Mouse (Mus musculus): ENCODE results near the gene Tjp2.
"Not testable (repeated sequence)": the region's sequence is repeated elsewhere in the genome, so short reads cannot be mapped to it uniquely, and the experiment has no call there.

The Tjp2 gene

GRCm38 (mm10) chr19:24134991-24135390, 89.8 kb downstream of the Tjp2 start:
- in situ Hi-C loops (cut with MboI, MseI): no loop called here

DNA sequence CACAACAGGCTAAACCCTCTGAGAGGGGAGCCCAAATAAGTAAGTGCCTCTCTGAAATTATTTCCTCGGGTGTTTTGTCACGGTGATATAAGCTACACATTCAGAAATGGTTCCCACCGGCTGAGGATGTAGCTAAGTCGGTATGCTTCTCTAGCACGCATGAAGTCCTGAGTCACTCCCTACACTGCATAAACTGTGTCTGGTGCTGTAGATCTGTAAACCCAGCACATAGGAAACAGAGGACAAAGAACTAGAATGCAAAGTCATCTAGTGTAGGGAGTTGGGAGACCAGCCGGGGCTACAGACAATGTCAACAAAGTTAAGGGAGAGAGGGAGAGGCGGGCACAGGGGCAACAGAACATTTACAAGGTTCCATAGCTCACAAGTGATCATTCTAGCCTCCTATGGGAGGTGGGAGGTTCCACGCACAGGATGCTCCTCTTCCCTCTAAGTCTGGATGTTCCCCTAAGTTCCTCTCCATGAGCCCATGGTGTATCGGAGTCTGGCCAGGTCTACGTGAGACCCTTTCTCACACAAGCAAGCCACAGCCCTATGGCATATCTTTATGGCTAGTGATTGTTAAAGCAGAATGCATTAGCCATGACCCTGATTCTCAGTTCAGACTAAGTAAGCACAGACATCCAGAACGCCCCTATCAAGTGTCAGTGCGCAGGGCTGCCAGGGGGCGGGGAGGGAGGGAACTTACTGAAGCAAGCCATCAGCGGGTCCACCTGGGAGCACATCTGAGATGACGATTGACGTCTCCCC, 90.5 kb downstream of the Tjp2 start:
- in situ Hi-C loops (cut with MboI, MseI): no loop called here

- in situ Hi-C loops (cut with MboI, MseI): no loop called here
These were observed 101.1 kb downstream of the Tjp2 start for GRCm38 (mm10) chr19:24123534-24124290.

DNA sequence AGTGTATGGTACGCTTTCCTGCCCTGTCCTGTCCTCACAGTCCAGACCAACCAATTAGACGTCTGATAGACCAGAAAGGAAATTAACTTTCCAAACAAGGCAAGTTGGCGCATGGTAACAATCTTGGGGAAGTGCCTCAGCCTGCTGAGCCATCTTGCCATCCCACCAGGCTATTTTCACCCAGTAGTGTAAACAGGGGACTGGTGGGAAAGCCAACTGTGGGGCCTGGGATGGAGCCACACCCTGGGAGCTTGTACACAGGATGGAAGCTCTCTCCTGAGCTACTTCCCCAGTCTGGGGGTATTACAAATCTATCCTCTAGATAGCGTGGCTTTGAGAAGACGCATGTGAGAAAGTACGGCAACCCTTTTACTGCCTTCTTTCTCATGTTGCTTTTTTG, 101.7 kb downstream of the Tjp2 start:
- in situ Hi-C loops (cut with MboI, MseI): no loop called here

GRCm38 (mm10) chr19:24122647-24123046, 102.2 kb downstream of the Tjp2 start:
- in situ Hi-C loops (cut with MboI, MseI): no loop called here

GRCm38 (mm10) chr19:24120811-24121210, 104.0 kb downstream of the Tjp2 start:
- in situ Hi-C loops (cut with MboI, MseI): no loop called here

DNA sequence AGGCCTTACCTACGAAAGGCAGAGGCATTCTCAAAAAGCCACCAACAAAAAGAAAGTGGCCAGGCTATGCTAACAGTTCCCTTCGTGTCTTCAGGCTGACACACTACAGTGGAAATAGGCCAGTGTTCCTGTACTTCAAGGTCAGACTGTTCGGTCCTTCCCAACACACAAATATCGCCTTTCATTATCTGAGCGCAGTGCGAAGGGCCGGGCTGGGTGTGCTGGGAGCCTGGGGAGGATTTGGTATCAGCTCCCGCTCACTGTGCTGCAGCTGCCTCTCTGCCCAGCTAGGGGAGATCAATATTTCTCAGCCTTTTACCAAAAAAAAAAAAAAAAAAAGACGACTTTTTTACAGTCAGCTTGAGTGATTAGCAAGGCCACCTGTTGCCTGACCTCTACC, 106.1 kb downstream of the Tjp2 start:
- in situ Hi-C loops (cut with MboI, MseI): no loop called here

- in situ Hi-C loops (cut with MboI, MseI): no loop called here
These were observed 113.2 kb downstream of the Tjp2 start for GRCm38 (mm10) chr19:24111581-24111980.

- in situ Hi-C loops (cut with MboI, MseI): no loop called here
These were observed 117.1 kb downstream of the Tjp2 start for GRCm38 (mm10) chr19:24107707-24108106.

DNA sequence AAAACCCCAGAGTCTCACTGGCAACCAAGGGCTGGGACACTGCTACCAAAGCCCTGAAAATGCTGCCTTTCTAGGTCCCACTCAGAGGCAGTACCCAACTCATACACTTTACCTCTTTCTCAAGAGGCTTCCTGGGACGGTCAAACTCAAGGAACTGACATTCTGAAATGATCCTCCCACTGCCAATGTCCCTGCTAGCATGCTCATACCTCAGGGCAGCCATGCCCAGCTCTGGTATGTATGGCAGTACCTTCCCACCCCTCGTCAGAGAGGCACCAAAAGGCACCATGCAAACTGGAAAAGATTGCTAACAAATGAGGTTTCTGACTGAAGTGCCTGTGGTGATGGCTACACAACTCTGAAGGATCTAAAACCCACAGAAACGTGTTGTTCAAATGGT, 121.0 kb downstream of the Tjp2 start:
- in situ Hi-C loops (cut with MboI, MseI): no loop called here

DNA sequence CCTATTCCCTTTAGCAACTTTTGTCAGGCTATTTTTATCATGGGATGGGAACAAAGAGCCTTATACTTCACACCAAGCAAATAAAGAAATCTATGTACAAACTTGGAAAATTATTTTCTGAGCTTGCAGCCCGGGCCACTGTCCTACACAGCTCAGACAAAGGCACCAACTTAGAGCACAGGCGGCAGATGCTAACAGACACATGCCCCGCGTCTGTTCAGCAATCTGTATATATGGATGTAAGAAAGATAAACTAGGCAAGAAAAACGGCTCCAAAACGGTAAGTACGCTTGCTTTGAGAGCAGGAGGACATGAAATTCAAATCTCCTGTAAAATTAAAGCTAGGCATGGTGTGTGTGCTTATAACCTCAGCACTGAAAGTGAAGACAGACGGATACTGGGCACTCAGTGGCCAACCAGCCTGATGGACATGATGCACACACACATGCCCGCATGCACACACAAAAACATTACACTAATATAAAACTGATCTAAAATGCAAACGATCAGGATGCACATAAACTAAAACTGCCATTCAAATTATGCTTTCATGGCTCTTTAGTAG, 122.2 kb downstream of the Tjp2 start:
- in situ Hi-C loops (cut with MboI, MseI): no loop called here

- in situ Hi-C loops (cut with MboI, MseI): no loop called here
These were observed 123.6 kb downstream of the Tjp2 start for GRCm38 (mm10) chr19:24101183-24101582.

- in situ Hi-C loops (cut with MboI, MseI): no loop called here
These were observed 126.1 kb downstream of the Tjp2 start for GRCm38 (mm10) chr19:24098691-24099090.

- in situ Hi-C loops (cut with MboI, MseI): no loop called here
These were observed 127.0 kb downstream of the Tjp2 start for GRCm38 (mm10) chr19:24097666-24098455.

- in situ Hi-C loops (cut with MboI, MseI): not testable (repeated sequence)
These were observed 132.8 kb downstream of the Tjp2 start for GRCm38 (mm10) chr19:24092060-24092459.

GRCm38 (mm10) chr19:24090366-24090765, 134.5 kb downstream of the Tjp2 start:
- in situ Hi-C loops (cut with MboI, MseI): no loop called here

DNA sequence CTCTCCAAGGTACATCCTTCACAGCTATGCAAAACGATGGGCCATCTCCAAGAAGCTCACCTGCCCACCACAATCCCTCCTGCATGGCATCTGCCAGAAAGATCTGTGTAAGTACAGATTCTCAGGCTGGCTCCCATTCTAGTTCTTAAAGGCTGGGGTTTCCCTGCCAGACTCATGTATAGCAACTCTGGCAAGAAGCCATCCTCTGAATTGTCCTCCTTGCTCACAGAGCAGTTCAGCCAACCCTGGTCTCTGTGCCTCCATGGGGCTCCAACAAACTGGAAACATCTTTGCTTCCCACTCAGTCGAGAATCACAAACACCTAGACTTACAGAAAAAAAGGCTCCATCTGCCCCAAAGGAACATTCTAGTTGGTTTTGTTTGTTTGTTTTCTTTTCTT, 139.5 kb downstream of the Tjp2 start:
- in situ Hi-C loops (cut with MboI, MseI): no loop called here

DNA sequence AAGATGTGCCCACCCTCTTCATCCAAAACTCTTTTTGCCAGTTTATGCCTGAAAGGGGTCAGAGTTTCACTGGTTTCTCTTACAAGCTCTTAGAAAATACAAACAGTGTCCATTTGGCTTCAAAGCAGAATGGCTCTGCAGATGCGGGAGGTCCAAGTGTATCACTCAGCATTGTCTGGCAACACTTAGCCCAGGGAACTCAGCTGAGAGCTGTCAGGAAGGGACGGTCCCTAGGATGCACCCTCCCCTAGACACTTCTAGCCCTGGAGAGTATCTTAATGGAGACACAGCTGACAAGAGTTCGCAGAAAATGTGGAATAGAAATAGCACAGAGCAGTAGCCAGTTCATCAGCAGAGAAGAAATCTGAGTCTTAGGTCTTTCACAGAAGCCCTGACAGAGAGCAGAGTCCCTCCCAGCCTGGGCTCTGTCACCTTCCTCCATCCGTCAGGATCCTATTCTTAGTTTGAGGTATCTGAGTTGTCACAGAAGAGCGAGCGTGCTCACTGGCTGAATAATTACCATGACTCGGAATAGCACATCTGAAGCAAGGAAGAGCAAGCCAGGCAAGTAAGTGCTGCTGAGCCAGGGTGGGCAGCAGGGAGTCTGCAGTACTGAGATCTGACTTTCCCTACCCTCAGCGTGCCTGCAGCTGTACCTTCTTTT, 144.3 kb downstream of the Tjp2 start:
- in situ Hi-C loops (cut with MboI, MseI): no loop called here

DNA sequence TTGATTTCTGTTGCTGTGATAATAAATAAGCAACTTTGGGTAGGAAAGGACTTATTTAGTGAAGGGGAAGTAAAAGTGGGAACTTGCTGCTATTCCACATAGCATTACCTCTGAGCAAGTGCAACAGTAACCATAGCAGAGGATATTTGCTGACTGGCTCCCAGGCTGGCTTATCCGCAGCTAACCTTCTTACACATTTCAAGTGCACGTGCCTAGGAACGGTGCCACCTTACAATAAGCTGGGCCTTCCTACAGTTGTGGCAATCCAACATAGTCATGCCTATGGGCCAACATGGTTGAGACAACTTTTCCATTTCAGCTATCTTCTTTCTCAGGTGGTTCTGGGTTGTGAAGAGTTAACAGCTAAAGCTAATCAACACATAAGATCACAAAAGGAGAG, 147.2 kb downstream of the Tjp2 start:
- in situ Hi-C loops (cut with MboI, MseI): no loop called here

DNA sequence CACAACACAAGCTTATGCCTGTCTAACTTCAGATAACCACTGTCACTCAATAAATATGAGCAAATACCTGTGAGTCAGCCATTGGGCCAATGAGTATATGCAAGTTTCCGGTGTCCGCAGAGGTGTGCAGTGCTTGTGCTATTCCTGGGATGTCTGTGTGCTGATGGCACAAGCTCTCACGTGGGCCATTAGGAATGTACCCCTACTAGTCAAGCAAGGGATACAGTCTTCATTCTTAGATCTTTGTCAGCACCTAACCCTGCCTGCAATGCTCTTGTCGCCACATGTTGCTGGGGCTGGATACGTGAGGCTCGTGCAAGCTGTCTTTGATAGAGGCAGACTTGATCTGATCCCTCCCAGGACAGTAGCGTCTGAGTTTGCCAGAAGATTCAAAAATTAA, 148.3 kb downstream of the Tjp2 start:
- in situ Hi-C loops (cut with MboI, MseI): no loop called here

GRCm38 (mm10) chr19:24075927-24076326, 148.9 kb downstream of the Tjp2 start:
- in situ Hi-C loops (cut with MboI, MseI): no loop called here

All from T-helper 17 cell (primary cell).